14 mouse cellular contexts compared by ENCODE assay signal in genomic region chr2:32421851-32422251, GRCm38 (mm10). TPM values are rescaled to one million over a fixed set of nuclear protein-coding genes. Genes with fewer than 3 reads are reported as not detected.
DNase-seq lines count a peak whose midpoint lies in the region; ATAC-seq and TF ChIP-seq lines count a peak whose summit lies in the region.
"Had no signal": no experiment of that assay in that cellular context is flagged by ENCODE, and none has a peak within 500 bp of the region (broad histone marks: within the 10 kb centered on the region; RNA-seq: fewer than 3 reads in every experiment).

No protein-coding gene starts in this region.

- H3K36me3 ChIP-seq in liver, embryonic 15.5 days (replicated peaks), result peaks cover 48% of the 10 kb centered on the region
- peaks cover 19% of the 10 kb centered on the region for H3K36me3 ChIP-seq in liver, embryonic 11.5 days (ENCODE audit: control insufficient read depth, insufficient read depth, low read length)

- 77% methylated on average over 6 of the region's 6 CpGs for WGBS in liver, embryonic 15.5 days (ENCODE audit: insufficient replicate concordance)
- WGBS in liver, embryonic 11.5 days, result 90% methylated on average over 6 of the region's 6 CpGs

- H3K27ac ChIP-seq in gastrocnemius, adult 2 months, result peak overlapping the region; percentile 97
- no peak overlapping the region for H3K27ac ChIP-seq in liver, embryonic 15.5 days (replicated peaks)
- H3K27ac ChIP-seq in liver, embryonic 11.5 days (ENCODE audit: low read depth, low read length), result no peak overlapping the region
- H3K27ac ChIP-seq: hindbrain, embryonic 13.5 days had no signal

- no peak for ATAC-seq in liver, embryonic 15.5 days (ENCODE audit: insufficient read depth)
- ATAC-seq in liver, embryonic 11.5 days (replicated peaks; ENCODE audit: low FRiP score), result no peak

- no peaks in the 10 kb centered on the region for H3K9me3 ChIP-seq in liver, embryonic 15.5 days (replicated peaks)
- H3K9me3 ChIP-seq in liver, embryonic 11.5 days (ENCODE audit: control insufficient read depth, low read length), result no peaks in the 10 kb centered on the region
- H3K9me3 ChIP-seq: hindbrain, embryonic 13.5 days had no signal

- intact Hi-C loops in gastrocnemius, adult 2 months (cut with DNase I), result no loop called here
- intact Hi-C loops in gastrocnemius, postnatal 14 days (cut with DNase I; ENCODE audit: low total_unique reads), result no loop called here

- no peak overlapping the region for H3K9ac ChIP-seq in liver, embryonic 15.5 days
- no peak overlapping the region for H3K9ac ChIP-seq in liver, embryonic 11.5 days (ENCODE audit: low read depth, low read length)

- H3K4me3 ChIP-seq in gastrocnemius, adult 2 months, result peak overlapping the region; percentile 89
- no peak overlapping the region for H3K4me3 ChIP-seq in liver, embryonic 15.5 days (replicated peaks)
- H3K4me3 ChIP-seq in liver, embryonic 11.5 days (ENCODE audit: low read depth, low read length), result no peak overlapping the region
- H3K4me3 ChIP-seq: erythroblast, embryonic 14.5 days; hindbrain, embryonic 13.5 days had no signal

- 0 out of 2 replicates have a peak overlapping the region, but pooled peaks have one; percentile 63 for H3K4me2 ChIP-seq in liver, embryonic 15.5 days
- no peak overlapping the region for H3K4me2 ChIP-seq in liver, embryonic 11.5 days
- H3K4me2 ChIP-seq: hindbrain, embryonic 13.5 days had no signal

- peak; percentile 78 for DNase-seq in gastrocnemius, adult 2 months
- DNase-seq in gastrocnemius, postnatal 14 days, result no peak
- DNase-seq in liver, embryonic 11.5 days (ENCODE audit: low spot score), result no peak
- peak; percentile 84 to 90 for DNase-seq in kidney, adult 8-10 months
- peak; percentile 73 to 84 for DNase-seq in kidney, postnatal 36 days
- no peak for DNase-seq in testis, postnatal 14 days (ENCODE audit: low spot score)
- no peak for DNase-seq in cerebellum, adult 9-10 months
- DNase-seq: cerebellum, postnatal 25 days; lung, adult 18-20 months had no signal

- no peak for TF ChIP-seq CTCF in gastrocnemius, adult 2 months (IDR thresholded peaks at IDR 0.05)

- H3K4me1 ChIP-seq in liver, embryonic 15.5 days (replicated peaks), result peaks cover 66% of the 10 kb centered on the region
- H3K4me1 ChIP-seq in liver, embryonic 11.5 days (replicated peaks; ENCODE audit: control insufficient read depth, insufficient read depth, low read length), result peaks cover 40% of the 10 kb centered on the region

- no peaks in the 10 kb centered on the region for H3K27me3 ChIP-seq in liver, embryonic 15.5 days
- no peaks in the 10 kb centered on the region for H3K27me3 ChIP-seq in liver, embryonic 11.5 days (replicated peaks; ENCODE audit: control insufficient read depth, insufficient read depth, low read length)
- H3K27me3 ChIP-seq: hindbrain, embryonic 13.5 days had no signal

RNA-seq across cellular contexts. Expression of gene Ptges2, which starts 26.2 kb away (rescaled TPM):
- 10 to 100 TPM; 34.7 to 51.1 TPM for total RNA-seq in gastrocnemius, adult 2 months (2021)
- total RNA-seq in gastrocnemius, postnatal 14 days (2021), result 10 to 100 TPM; 41.3 to 43.2 TPM
- polyA plus RNA-seq in liver, embryonic 15.5 days (2015; fragmentation: Nextera tagmentation; extraction: Ambion mirVana), result 12.0 and 12.2 TPM in 2 replicates
- 23.0 and 23.6 TPM in 2 replicates for polyA plus RNA-seq in liver, embryonic 11.5 days (2014; fragmentation: Nextera tagmentation; extraction: Ambion mirVana)

RNA-seq across cellular contexts. Expression of gene Naif1, which starts 28.4 kb away (rescaled TPM):
- total RNA-seq in gastrocnemius, adult 2 months (2021), result 1 to 10 TPM; 2.2 to 2.3 TPM
- total RNA-seq in gastrocnemius, postnatal 14 days (2021), result 1 to 10 TPM; 2.4 to 3.1 TPM
- 2.4 TPM in 2 replicates for polyA plus RNA-seq in liver, embryonic 15.5 days (2015; fragmentation: Nextera tagmentation; extraction: Ambion mirVana)
- 4.5 and 5.4 TPM in 2 replicates for polyA plus RNA-seq in liver, embryonic 11.5 days (2014; fragmentation: Nextera tagmentation; extraction: Ambion mirVana)

RNA-seq across cellular contexts. Expression of gene Slc25a25, which starts 29.4 kb away (rescaled TPM):
- total RNA-seq in gastrocnemius, adult 2 months (2021), result 100 to 1,000 TPM in 1 of 2 experiments, 10 to 100 TPM in 1; 45.3 to 211 TPM
- 10 to 100 TPM; 18.1 to 47.8 TPM for total RNA-seq in gastrocnemius, postnatal 14 days (2021)
- polyA plus RNA-seq in liver, embryonic 15.5 days (2015; fragmentation: Nextera tagmentation; extraction: Ambion mirVana), result 9.6 and 10.4 TPM in 2 replicates
- 10.4 and 12.7 TPM in 2 replicates for polyA plus RNA-seq in liver, embryonic 11.5 days (2014; fragmentation: Nextera tagmentation; extraction: Ambion mirVana)

RNA-seq across cellular contexts. Expression of gene Lcn2, which starts 33.8 kb away (rescaled TPM):
- total RNA-seq in gastrocnemius, adult 2 months (2021), result 1 to 10 TPM; 2.6 to 3.4 TPM
- 1 to 10 TPM; 2.6 to 4.7 TPM for total RNA-seq in gastrocnemius, postnatal 14 days (2021)
- polyA plus RNA-seq in liver, embryonic 15.5 days (2015; fragmentation: Nextera tagmentation; extraction: Ambion mirVana), result 185 and 214 TPM in 2 replicates
- polyA plus RNA-seq in liver, embryonic 11.5 days (2014; fragmentation: Nextera tagmentation; extraction: Ambion mirVana), result 8.0 and 9.9 TPM in 2 replicates
- total RNA-seq: midbrain, postnatal 0 days had no signal
- polyA plus RNA-seq: C2C12; hindbrain, embryonic 13.5 days had no signal

RNA-seq across cellular contexts. Expression of gene 1110008P14Rik, which starts 40.1 kb away (rescaled TPM):
- 10 to 100 TPM; 34.3 to 43.2 TPM for total RNA-seq in gastrocnemius, adult 2 months (2021)
- total RNA-seq in gastrocnemius, postnatal 14 days (2021), result 10 to 100 TPM; 44.1 to 49.3 TPM
- polyA plus RNA-seq in liver, embryonic 15.5 days (2015; fragmentation: Nextera tagmentation; extraction: Ambion mirVana), result 25.0 and 29.0 TPM in 2 replicates
- 36.2 and 39.7 TPM in 2 replicates for polyA plus RNA-seq in liver, embryonic 11.5 days (2014; fragmentation: Nextera tagmentation; extraction: Ambion mirVana)

Comparison
In these comparisons a context has a peak if more than half of its experiments do, and no peak if none do; other contexts are left out.
1. DNase-seq: peak in gastrocnemius, adult 2 months (single experiment), kidney, adult 8-10 months (2 of 2) and kidney, postnatal 36 days (2 of 2); none in gastrocnemius, postnatal 14 days (single experiment), liver, embryonic 11.5 days (single experiment), testis, postnatal 14 days (single experiment) and cerebellum, adult 9-10 months (single experiment).